Mouse (Mus musculus) embryonic stem cell, embryonic (primary cell): ENCODE measurements at regions not wholly inside any gene's neighbourhood (a gene's known extent, or its start where the extent isn't known, plus 50 kb on each side); places are given as distances from the start of the nearest gene placed in this dataset.

Source experiments
- CTCF ChIA-PET, 4 experiments: fragments of 300-600 bp in 2 of 4; fragments of 350-600 bp in 2 of 4; sonication (Branson Sonifier 250); formaldehyde crosslinking; loops; one replicate each; lab custom pipeline; 2022; ENCODE audit warnings: inconsistent platforms in 2 of 4; lab: Charles Lee
- POLR2A ChIA-PET, 4 experiments: fragments of 300-600 bp in 2 of 4; fragments of 350-600 bp in 2 of 4; sonication (Branson Sonifier 250); formaldehyde crosslinking; loops; one replicate each; lab custom pipeline; 2022; ENCODE audit warnings: antibody characterized with exemption in 4 of 4, inconsistent platforms in 1 of 4; lab: Charles Lee

DNA sequence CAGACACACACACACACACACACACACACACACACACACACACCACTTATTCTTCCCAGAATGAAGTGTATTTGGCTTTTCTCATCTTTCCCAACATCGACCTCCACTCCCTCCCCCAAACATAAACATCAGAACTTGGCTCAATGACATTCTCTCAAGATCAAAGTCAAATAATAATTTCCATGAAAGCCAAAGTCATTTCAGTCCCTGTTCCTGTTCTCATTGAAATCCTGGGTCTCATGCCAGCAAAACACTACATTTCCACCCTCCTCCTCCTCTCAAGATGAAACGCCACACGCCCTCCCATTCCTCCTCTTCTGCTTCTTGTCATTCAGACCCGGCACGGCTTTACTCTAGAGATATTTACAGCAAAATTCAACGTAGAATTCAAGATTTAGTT is 173.1 kb upstream of the Slc24a2 start:
- ChIA-PET CTCF (no interaction called here), POLR2A (interaction anchor here in 2 of 4 experiments (0.8 to 1.0 kb wide), 2 partner anchors 34 to 43 kb away, joined by 3 to 5 read pairs; no protein-coding TSS in a partner anchor)

DNA sequence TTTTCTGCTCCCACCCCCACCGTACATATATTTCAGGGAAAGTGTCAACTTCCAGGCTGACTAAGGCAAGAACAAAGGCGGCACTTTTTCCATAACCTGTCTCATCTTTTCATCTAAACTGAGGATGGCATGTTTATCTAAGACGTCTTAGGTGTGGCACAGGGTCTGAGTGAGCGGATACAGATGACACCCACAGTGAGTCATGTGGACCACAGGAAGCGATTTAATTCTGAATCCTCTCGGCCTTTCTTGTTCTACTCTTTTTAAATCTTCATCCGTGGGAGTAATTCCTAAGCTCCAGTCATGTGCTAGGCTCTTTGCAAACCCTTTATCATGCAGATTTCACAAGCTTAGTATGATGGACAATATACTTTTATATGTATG is 171.9 kb upstream of the Slc24a2 start:
- ChIA-PET CTCF (interaction anchor here in 1 of 4 experiments (0.7 kb wide), 1 partner anchor 437 kb away, joined by 3 read pairs; no protein-coding TSS in a partner anchor), POLR2A (no interaction called here)

- POLR2A ChIA-PET, result no interaction called here
These were observed 171.3 kb upstream of the Slc24a2 start for GRCm38 (mm10) chr4:87401316-87402172.

GRCm38 (mm10) chr4:87386835-87387234 is 156.6 kb upstream of the Slc24a2 start:
- ChIA-PET CTCF (no interaction called here), POLR2A (interaction anchor here in 1 of 4 experiments (0.6 kb wide), 1 partner anchor 18 kb away, joined by 3 read pairs; no protein-coding TSS in a partner anchor)

More at GRCm38 (mm10) chr4:87401316-87402172, 171.3 kb upstream of the Slc24a2 start:
- CTCF ChIA-PET, result interaction anchor here in 2 of 4 experiments (0.7 to 1.1 kb wide), 2 partner anchors 72 to 436 kb away, joined by 3 read pairs; no protein-coding TSS in a partner anchor

DNA sequence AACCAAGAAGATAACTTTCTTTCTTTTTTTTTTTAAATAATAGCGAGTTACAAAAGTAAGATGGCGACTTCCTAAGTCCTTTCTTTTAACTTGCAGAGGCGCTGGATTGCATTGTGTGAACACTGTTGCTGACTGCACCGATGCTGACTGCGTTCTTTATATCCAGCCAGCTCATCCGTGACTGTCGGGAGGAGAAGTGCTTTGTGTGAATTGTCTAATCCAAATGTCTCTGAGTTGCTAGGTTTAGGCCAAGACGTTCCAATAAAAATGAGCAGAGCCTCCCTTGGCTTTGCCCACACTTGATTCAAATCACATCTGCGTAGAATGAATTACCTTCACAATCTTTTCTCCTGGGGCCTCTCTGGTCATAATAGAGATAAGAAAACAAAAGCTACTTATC is 156.0 kb upstream of the Slc24a2 start:
- CTCF ChIA-PET, result no interaction called here
- POLR2A ChIA-PET, result interaction anchor here in 1 of 4 experiments (0.6 to 0.8 kb wide), 2 partner anchors 104 to 372 kb away, joined by 3 read pairs; no protein-coding TSS in a partner anchor

- CTCF ChIA-PET, result no interaction called here
These were observed 155.0 kb upstream of the Slc24a2 start for GRCm38 (mm10) chr4:87385221-87385739.

DNA sequence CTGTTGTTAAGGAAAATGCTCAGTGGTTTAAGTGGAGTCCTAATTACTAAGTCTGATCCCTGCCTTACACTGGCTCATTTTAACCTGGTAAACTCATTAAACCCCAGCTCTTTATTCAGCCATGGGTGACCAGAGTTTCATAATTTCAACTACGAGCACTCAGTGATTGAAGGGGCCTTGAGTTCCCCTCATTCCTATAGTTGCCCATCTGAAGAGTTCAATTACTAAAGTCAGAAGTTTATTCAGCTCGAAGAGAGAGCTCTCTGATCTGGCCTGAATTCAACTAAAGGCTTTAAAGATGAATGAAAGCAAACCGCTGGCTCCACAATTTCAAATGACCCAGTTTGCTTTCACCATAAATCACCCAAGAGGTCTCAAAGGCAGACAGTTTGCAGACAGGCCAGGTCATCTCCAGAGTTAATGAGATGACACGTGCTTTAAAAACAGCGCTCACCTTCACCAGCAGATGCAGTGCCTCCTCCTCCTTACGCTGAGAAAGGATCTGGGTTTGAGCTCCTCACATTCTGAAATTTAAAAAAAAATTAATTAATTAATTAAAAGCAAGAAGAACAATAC is 154.3 kb upstream of the Slc24a2 start:
- ChIA-PET CTCF (no interaction called here), POLR2A (interaction anchor here in 1 of 4 experiments (0.6 kb wide), 1 partner anchor 348 kb away, joined by 3 read pairs; no protein-coding TSS in a partner anchor)

More at GRCm38 (mm10) chr4:87385221-87385739, 155.0 kb upstream of the Slc24a2 start:
- POLR2A ChIA-PET, result no interaction called here

GRCm38 (mm10) chr4:87380716-87381115 is 150.4 kb upstream of the Slc24a2 start:
- POLR2A ChIA-PET, result no interaction called here
- CTCF ChIA-PET, result no interaction called here

- POLR2A ChIA-PET, result no interaction called here
- CTCF ChIA-PET, result no interaction called here
These were observed 149.4 kb upstream of the Slc24a2 start for GRCm38 (mm10) chr4:87379516-87380173.

DNA sequence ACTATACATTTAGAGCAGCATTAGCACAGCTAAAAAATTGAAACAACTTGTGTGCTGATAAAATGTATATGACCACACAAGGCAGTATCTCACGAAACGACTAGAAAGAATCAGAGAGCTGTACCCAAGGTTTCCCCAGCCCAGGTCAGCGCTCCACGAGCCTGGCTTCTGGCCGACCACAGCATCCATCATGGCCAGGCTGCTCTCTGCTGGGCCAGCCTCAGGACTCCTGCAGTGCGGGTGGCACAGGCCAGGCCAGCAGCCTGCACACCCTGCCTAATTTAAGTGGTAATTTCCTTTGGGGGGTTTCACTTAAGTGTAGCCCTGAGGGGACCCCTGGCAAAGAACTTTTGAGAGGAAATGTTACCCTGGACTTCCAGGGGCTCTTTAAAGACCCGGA is 141.7 kb upstream of the Slc24a2 start:
- CTCF ChIA-PET, result no interaction called here
- POLR2A ChIA-PET, result no interaction called here

- ChIA-PET POLR2A (interaction anchor here in 2 of 4 experiments (0.6 to 2.2 kb wide), 6 partner anchors 8 to 512 kb away, joined by 3 to 8 read pairs (median 3); partner anchors contain the start of gene Rps6 (in 1 of the 2)), CTCF (interaction anchor here (0.5 to 2.9 kb wide), 20 partner anchors 8 to 1361 kb away, joined by 3 to 20 read pairs (median 4); no protein-coding TSS in a partner anchor)
These were observed 139.5 kb upstream of the Slc24a2 start for GRCm38 (mm10) chr4:87369626-87370234.

- ChIA-PET POLR2A (interaction anchor here in 2 of 4 experiments (0.6 to 2.2 kb wide), 5 partner anchors 10 to 654 kb away, joined by 3 to 8 read pairs (median 3); no protein-coding TSS in a partner anchor), CTCF (interaction anchor here (0.6 to 2.9 kb wide), 42 partner anchors 9 to 1175 kb away, joined by 3 to 20 read pairs (median 4); no protein-coding TSS in a partner anchor)
These were observed 138.3 kb upstream of the Slc24a2 start for GRCm38 (mm10) chr4:87368413-87369160.

DNA sequence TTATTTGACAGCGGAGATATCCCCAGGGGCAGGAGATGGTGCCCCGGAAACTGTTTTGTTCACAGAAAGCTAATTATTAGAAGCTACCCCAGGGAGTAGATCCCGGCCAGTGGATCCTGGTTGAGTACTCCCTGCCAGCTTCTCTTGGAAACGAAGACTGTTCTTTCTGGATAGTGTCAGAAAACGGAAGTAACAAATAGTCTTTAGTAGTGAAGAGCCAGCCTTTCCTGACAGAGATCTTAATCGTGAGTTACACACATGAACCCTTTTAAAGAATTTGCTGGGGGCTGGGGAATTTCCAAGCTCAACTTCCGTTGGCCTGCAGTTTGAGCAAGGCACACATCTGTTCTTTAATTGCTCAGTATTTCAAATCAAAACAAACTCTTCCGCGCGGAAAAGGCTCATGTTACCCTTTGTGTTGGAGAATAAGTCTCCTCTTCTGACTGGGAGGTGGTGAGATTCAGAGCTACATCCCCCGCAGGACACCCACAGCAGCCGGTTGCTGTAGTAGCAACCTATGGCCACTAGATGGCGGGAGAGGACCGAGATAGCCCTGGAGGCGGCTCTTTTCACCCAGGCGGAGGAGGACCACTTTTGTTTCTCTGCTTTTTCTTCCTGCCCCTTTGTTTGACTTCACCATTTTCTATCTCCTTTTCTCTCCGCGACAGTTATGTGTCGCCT is 137.6 kb upstream of the Slc24a2 start:
- CTCF ChIA-PET, result interaction anchor here (0.5 to 2.9 kb wide), 43 partner anchors 8 to 1182 kb away, joined by 3 to 20 read pairs (median 4); partner anchors contain the start of gene Mllt3 (in 1 of the 4)

GRCm38 (mm10) chr4:87362201-87362600 is 131.9 kb upstream of the Slc24a2 start:
- ChIA-PET CTCF (interaction anchor here in 2 of 4 experiments (1.2 to 1.3 kb wide), 2 partner anchors 429 kb away, joined by 3 to 5 read pairs; no protein-coding TSS in a partner anchor), POLR2A (no interaction called here)

More for the DNA sequence above, 137.6 kb upstream of the Slc24a2 start:
- POLR2A ChIA-PET, result interaction anchor here in 2 of 4 experiments (0.6 to 2.2 kb wide), 2 partner anchors 105 to 655 kb away, joined by 4 to 8 read pairs; no protein-coding TSS in a partner anchor

DNA sequence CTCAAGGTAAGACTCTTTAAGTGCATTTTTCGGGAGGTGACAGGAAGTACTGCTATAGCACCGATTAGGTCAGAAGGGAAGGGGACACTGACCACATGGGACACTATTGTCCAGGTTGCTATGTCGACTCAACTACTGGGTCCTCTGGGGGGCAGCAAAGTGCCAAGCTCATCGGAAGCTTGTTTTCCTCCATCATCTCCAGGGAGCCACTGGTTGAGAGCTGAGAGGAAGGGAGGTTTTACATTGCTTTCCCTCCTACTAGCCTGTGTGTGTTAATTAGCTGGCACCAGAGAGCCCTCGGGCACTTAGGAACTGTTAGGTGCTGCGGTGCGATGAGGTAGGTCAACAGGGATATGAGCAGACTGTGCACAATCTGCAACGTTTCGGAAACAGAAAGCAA is 129.2 kb upstream of the Slc24a2 start:
- ChIA-PET POLR2A (no interaction called here), CTCF (interaction anchor here (0.7 to 2.5 kb wide), 6 partner anchors 8 to 404 kb away, joined by 3 to 17 read pairs (median 3); no protein-coding TSS in a partner anchor)

- ChIA-PET POLR2A (no interaction called here), CTCF (interaction anchor here (0.8 to 2.5 kb wide), 6 partner anchors 8 to 403 kb away, joined by 3 to 17 read pairs (median 3); no protein-coding TSS in a partner anchor)
These were observed 128.7 kb upstream of the Slc24a2 start for GRCm38 (mm10) chr4:87359004-87359403.
